Mouse (Mus musculus) heart, postnatal 36 days (tissue): ENCODE measurements at regions not wholly inside any gene's neighbourhood (a gene's known extent, or its start where the extent isn't known, plus 50 kb on each side); places are given as distances from the start of the nearest gene placed in this dataset.

ENCODE experiments used
- DNase-seq, 2 experiments: peaks; one replicate each; pipeline ENCODE4 v3.0.0; 2021 to 2022
- intact Hi-C: fragments of 180-260 bp; cut with DNase I; formaldehyde crosslinking; loops from one replicate; pipeline ENCODE4 v1.15.1; 2025

DNA sequence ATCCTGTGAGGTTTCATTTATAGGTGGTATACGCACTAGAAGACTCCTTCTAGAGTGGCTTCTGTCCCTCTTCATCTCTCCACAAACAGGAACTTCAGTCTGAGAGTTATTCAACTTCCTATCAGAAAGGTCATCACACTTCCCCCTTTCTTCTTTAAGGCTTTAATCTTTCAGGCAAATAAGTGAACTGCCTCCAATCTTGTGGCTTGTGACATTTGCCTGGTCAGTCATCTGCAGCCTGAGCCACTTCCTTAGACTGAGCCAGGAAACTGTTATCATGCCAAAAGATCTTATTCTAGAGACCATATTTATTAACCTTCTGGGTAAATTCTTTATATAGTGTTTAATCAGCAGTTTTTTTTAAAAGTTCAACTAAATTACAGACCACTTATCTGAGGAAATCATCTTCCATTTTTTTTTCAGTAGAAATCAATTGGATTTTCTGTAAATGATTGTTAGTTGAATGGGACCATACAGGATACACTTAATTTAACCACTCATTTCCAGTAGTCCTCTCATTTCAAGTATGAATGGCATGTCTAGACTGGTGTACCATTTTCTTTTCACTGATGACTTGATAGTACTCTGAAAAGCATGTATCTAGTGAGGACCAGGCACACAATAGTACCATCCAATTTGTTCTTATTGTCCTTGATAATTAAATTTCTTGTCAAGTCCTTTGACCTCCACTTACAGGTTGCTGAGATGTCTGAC, 234.4 kb downstream of the Rprm start:
- intact Hi-C loops: no loop called here
- no peak for DNase-seq
